Mouse (Mus musculus) ES-E14 (cell line): ENCODE results near the gene Ntn1. TPM values are rescaled to one million over a fixed set of nuclear protein-coding genes. Genes with fewer than 3 reads are reported as not detected.

Experiments used
- DNase-seq: peaks from one replicate; pipeline ENCODE4 v3.0.0-alpha.2; 2013; ENCODE audit warnings: low read depth, low spot score
- H3K27ac ChIP-seq: 2 replicates; pipeline ENCODE4 v1.5.1; 2012; ENCODE audit warnings: low read depth, mild to moderate bottlenecking, low read length, moderate library complexity, mixed read lengths; ENCODE audit not compliant: poor library complexity, insufficient read depth, severe bottlenecking
- H3K36me3 ChIP-seq: 2 replicates; pipeline ENCODE4 v1.6.1; 2012; ENCODE audit warnings: mild to moderate bottlenecking, low read length, moderate library complexity, mixed read lengths; ENCODE audit not compliant: control insufficient read depth, poor library complexity, insufficient read depth, severe bottlenecking
- H3K4me1 ChIP-seq, 2 experiments: fragments of 150-350 bp in 1 of 2; sonication (generic) in 1 of 2; 2 replicates each; pipeline ENCODE4 v1.6.1; 2012; ENCODE audit warnings: low read length in 2 of 2, mild to moderate bottlenecking in 1 of 2, mixed read lengths in 1 of 2; ENCODE audit not compliant: control insufficient read depth in 2 of 2, insufficient read depth in 2 of 2, poor library complexity in 1 of 2
- H3K4me3 ChIP-seq, 2 experiments: fragments of 150-350 bp in 1 of 2; sonication (generic) in 1 of 2; 2 replicates each; pipeline ENCODE4 v1.5.1; 2012; ENCODE audit warnings: low read length in 2 of 2, low read depth in 1 of 2, mild to moderate bottlenecking in 1 of 2, mixed read lengths in 1 of 2; ENCODE audit not compliant: insufficient read depth in 1 of 2, poor library complexity in 1 of 2, severe bottlenecking in 1 of 2
- H3K9ac ChIP-seq: 2 replicates; pipeline ENCODE4 v1.6.1; 2012; ENCODE audit warnings: low read depth, mild to moderate bottlenecking, low read length, mixed read lengths; ENCODE audit not compliant: poor library complexity, insufficient read depth, severe bottlenecking
- H3K9me3 ChIP-seq: fragments of 150-350 bp; sonication (generic); 2 replicates; pipeline ENCODE4 v1.6.1; 2012; ENCODE audit warnings: low read depth, mild to moderate bottlenecking, low read length; ENCODE audit not compliant: control insufficient read depth, insufficient read depth
- CHD2 ChIP-seq: IDR thresholded peaks from 2 replicates; pipeline ENCODE4 v1.6.1; 2014; ENCODE audit warnings: mild to moderate bottlenecking, low read depth, low read length, inconsistent platforms
- HCFC1 ChIP-seq: IDR thresholded peaks from 2 replicates; pipeline ENCODE4 v1.6.1; 2012; ENCODE audit warnings: low read length, inconsistent platforms, borderline replicate concordance; ENCODE audit not compliant: insufficient read depth
- MAFK ChIP-seq: IDR thresholded peaks from 2 replicates; pipeline ENCODE4 v1.6.1; 2014; ENCODE audit warnings: mild to moderate bottlenecking, low read depth, low read length, inconsistent platforms; ENCODE audit not compliant: insufficient read depth
- ZC3H11A ChIP-seq: IDR thresholded peaks from 2 replicates; pipeline ENCODE4 v1.6.1; 2012; ENCODE audit warnings: low read depth, mild to moderate bottlenecking, inconsistent platforms, low read length, borderline replicate concordance
- ZNF384 ChIP-seq: IDR thresholded peaks from 2 replicates; pipeline ENCODE4 v1.6.1; 2012; ENCODE audit warnings: low read depth, low read length, inconsistent platforms
- in situ Hi-C, 2 experiments: fragments of 600-800 bp; cut with MboI; formaldehyde crosslinking; loops; one replicate each; pipeline ENCODE4 v1.15.1; 2025; ENCODE audit warnings: low sequenced_read_pairs in 2 of 2, inconsistent platforms in 1 of 2; ENCODE audit not compliant: unreplicated experiment in 2 of 2
- total RNA-seq: library from RNA; depleted of rRNA; stranded (reverse); fragments of 300-350 nt; gene quantifications from 2 replicates; pipeline ENCODE4 v1.2.3, GENCODE M21; 2012

Ntn1 gene
- total RNA-seq, 1 experiment = 22.6 TPM

GRCm38 (mm10) chr11:68384131-68384530 is 16.5 kb downstream of the Ntn1 start:
- H3K4me3 ChIP-seq = peak overlapping the region in 1 of 2 experiments; percentile 80; a peak in 2 of 4 replicates
- no peaks in the 10 kb centered on the region for H3K9me3 ChIP-seq
- in situ Hi-C loops = no loop called here
- peaks cover 0 to 22% of the 10 kb centered on the region in 2 experiments; a peak in 2 of 4 replicates for H3K4me1 ChIP-seq
- no peak for TF ChIP-seq MAFK
- TF ChIP-seq CHD2 = no peak
- no peak for TF ChIP-seq ZC3H11A
- TF ChIP-seq HCFC1 = no peak
- TF ChIP-seq ZNF384 = no peak
- H3K27ac ChIP-seq = no peak overlapping the region
- peaks cover 20% of the 10 kb centered on the region; the same call in 1 of the 2 replicates for H3K36me3 ChIP-seq
- 0 out of 2 replicates have a peak overlapping the region, but pooled peaks have one; percentile 57 for H3K9ac ChIP-seq
- no peak for DNase-seq

GRCm38 (mm10) chr11:68383519-68383918 is 17.1 kb downstream of the Ntn1 start:
- Histone ChIP-seq H3K27ac (no peak overlapping the region), H3K36me3 (peaks cover 22% of the 10 kb centered on the region), H3K9ac (no peak overlapping the region), H3K9me3 (no peaks in the 10 kb centered on the region), H3K4me3 (no peak overlapping the region), H3K4me1 (peaks cover 0 to 25% of the 10 kb centered on the region in 2 experiments; a peak in 2 of 4 replicates)
- in situ Hi-C loops = no loop called here
- DNase-seq = no peak
- TF ChIP-seq CHD2 (no peak), HCFC1 (no peak), ZC3H11A (no peak), ZNF384 (no peak), MAFK (no peak)

- DNase-seq = no peak
- peaks cover 0 to 18% of the 10 kb centered on the region in 2 experiments; a peak in 1 of 4 replicates for H3K4me1 ChIP-seq
- H3K9me3 ChIP-seq = no peaks in the 10 kb centered on the region
- H3K4me3 ChIP-seq = no peak overlapping the region
- H3K27ac ChIP-seq = no peak overlapping the region
- in situ Hi-C loops = no loop called here
- TF ChIP-seq MAFK (no peak), HCFC1 (no peak), ZC3H11A (no peak), CHD2 (no peak), ZNF384 (no peak)
- no peak overlapping the region for H3K9ac ChIP-seq
- H3K36me3 ChIP-seq = peaks cover 26% of the 10 kb centered on the region
These were observed 18.8 kb downstream of the Ntn1 start for GRCm38 (mm10) chr11:68381833-68382232.

GRCm38 (mm10) chr11:68381318-68381717 is 19.3 kb downstream of the Ntn1 start:
- Histone ChIP-seq H3K9ac (no peak overlapping the region), H3K27ac (no peak overlapping the region), H3K36me3 (peaks cover 31% of the 10 kb centered on the region), H3K4me3 (no peak overlapping the region), H3K9me3 (no peaks in the 10 kb centered on the region), H3K4me1 (peaks cover 0 to 18% of the 10 kb centered on the region in 2 experiments; a peak in 1 of 4 replicates)
- no peak for TF ChIP-seq ZC3H11A
- no peak for DNase-seq
- in situ Hi-C loops = no loop called here
